Mouse (Mus musculus) stomach, postnatal 0 days (tissue): Measurements from ENCODE around the gene Fgfr2.

Source experiments
- CTCF ChIP-seq: IDR thresholded peaks from 2 replicates; pipeline ENCODE4 v1.5.1; 2016; ENCODE audit warnings: antibody characterized with exemption, low read depth, mild to moderate bottlenecking, moderate library complexity
- EP300 ChIP-seq: optimal IDR thresholded peaks from 2 replicates; pipeline ENCODE3; 2016; ENCODE audit warnings: antibody characterized with exemption

- TF ChIP-seq CTCF = no peak
- no peak for TF ChIP-seq EP300
These were observed 2.9 kb downstream of the Fgfr2 start for GRCm38 (mm10) chr7:133120221-133120751.
